Mouse (Mus musculus) kidney, embryonic 16.5 days (tissue): ENCODE results near the gene Brk1. TPM values are rescaled to one million over a fixed set of nuclear protein-coding genes. Genes with fewer than 3 reads are reported as not detected.
A peak's percentile ranks its signal among the peaks of the same experiment; 100 is the strongest.

ENCODE experiments used
- ATAC-seq: fragments of 200-750 bp; cut with Nextera tagmentation; 2 replicates; pipeline ENCODE4 v1.8.0; 2017; ENCODE audit warnings: moderate TSS enrichment; ENCODE audit not compliant: low FRiP score, low TSS enrichment
- H3K27ac ChIP-seq: fragments of 300-500 bp; sonication (generic); 2 replicates; pipeline ENCODE4 v1.5.1; 2014; ENCODE audit warnings: low read length
- H3K27me3 ChIP-seq: fragments of 300-500 bp; sonication (generic); 2 replicates; pipeline ENCODE4 v1.6.1; 2014; ENCODE audit warnings: low read length, control low read depth, mixed read lengths; ENCODE audit not compliant: insufficient read depth
- H3K36me3 ChIP-seq: fragments of 300-500 bp; sonication (generic); 2 replicates; pipeline ENCODE4 v1.6.1; 2014; ENCODE audit warnings: low read length, control low read depth, mixed read lengths; ENCODE audit not compliant: insufficient read depth
- H3K4me1 ChIP-seq: fragments of 300-500 bp; sonication (generic); 2 replicates; pipeline ENCODE4 v1.6.1; 2014; ENCODE audit warnings: low read length, control low read depth, mixed read lengths; ENCODE audit not compliant: insufficient read depth
- H3K4me2 ChIP-seq: fragments of 300-500 bp; sonication (generic); replicated peaks from 2 replicates; pipeline ENCODE4 v1.6.1; 2014; ENCODE audit warnings: low read depth, low read length
- H3K4me3 ChIP-seq: fragments of 300-500 bp; sonication (generic); 2 replicates; pipeline ENCODE4 v1.5.1; 2014; ENCODE audit warnings: mild to moderate bottlenecking, low read length
- H3K9ac ChIP-seq: fragments of 300-500 bp; sonication (generic); replicated peaks from 2 replicates; pipeline ENCODE4 v1.6.1; 2014; ENCODE audit warnings: low read length
- H3K9me3 ChIP-seq: fragments of 300-500 bp; sonication (generic); 2 replicates; pipeline ENCODE4 v1.6.1; 2016; ENCODE audit warnings: low read length, control low read depth
- WGBS: fragments of 180-500 bp; shearing (Covaris S2); extraction: QIAGEN DNeasy Blood & Tissue Kit; methylation state at CpG from one replicate; pipeline ENCODE4 v1.1.7; 2014; 5-methylcytosine and 5-hydroxymethylcytosine counted together
- polyA plus RNA-seq: library from polyadenylated mRNA; unstranded; fragments of >200 nt; fragmentation: Nextera tagmentation; extraction: Ambion mirVana; gene quantifications from 2 replicates; pipeline ENCODE4 v1.2.1, GENCODE M21; 2015

The Brk1 gene
- polyA plus RNA-seq, 1 experiment from 2014 or later: 224 TPM

DNA sequence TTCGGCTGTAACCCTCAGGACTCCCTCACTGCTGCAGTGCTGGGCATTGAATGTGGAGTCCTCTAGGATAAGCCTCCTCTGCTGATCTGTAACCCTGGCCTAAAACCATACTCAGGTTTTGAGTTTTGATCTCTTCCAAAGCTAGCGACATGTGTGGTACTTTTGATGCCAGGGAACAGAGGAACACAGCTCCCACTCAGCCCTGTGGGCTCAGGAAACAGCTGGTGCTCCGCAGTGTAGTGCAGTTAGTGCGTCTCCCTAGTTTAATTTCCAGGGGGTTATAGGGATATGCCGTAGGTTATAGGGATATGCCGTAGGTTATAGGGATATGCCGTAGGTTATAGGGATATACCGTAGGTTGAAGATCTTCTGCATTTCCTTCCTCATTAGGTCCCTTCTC, 10.4 kb downstream of the Brk1 start:
- no peaks in the 10 kb centered on the region for H3K4me1 ChIP-seq
- no peak for ATAC-seq
- 97% methylated on average over 8 of the region's 8 CpGs for WGBS

DNA sequence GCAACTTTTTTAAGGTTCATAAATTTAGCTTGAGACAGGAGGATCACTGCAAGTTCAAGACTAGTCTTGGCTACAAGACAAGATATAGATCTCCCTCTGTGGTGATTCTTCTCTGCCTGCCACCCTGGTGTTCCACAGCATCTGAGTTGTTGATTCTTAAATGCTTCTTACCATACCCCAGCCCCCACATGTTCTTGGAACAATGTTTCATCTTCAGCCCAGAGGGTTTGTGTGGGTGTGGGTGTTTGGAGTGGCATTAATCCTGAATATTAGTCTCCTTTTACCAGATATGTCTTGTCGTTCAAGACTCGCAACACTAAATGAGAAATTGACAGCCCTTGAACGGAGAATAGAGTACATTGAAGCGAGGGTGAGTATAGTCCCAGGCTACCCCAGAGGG, 10.9 kb downstream of the Brk1 start:
- H3K36me3 ChIP-seq: peaks cover 55% of the 10 kb centered on the region
- WGBS: 91% methylated on average over 4 of the region's 4 CpGs

More for the DNA sequence above, 10.4 kb downstream of the Brk1 start:
- Histone ChIP-seq H3K9ac (no peak overlapping the region), H3K4me2 (no peak overlapping the region), H3K4me3 (no peak overlapping the region), H3K9me3 (no peaks in the 10 kb centered on the region), H3K27me3 (no peaks in the 10 kb centered on the region), H3K27ac (no peak overlapping the region), H3K36me3 (peaks cover 58% of the 10 kb centered on the region)

DNA sequence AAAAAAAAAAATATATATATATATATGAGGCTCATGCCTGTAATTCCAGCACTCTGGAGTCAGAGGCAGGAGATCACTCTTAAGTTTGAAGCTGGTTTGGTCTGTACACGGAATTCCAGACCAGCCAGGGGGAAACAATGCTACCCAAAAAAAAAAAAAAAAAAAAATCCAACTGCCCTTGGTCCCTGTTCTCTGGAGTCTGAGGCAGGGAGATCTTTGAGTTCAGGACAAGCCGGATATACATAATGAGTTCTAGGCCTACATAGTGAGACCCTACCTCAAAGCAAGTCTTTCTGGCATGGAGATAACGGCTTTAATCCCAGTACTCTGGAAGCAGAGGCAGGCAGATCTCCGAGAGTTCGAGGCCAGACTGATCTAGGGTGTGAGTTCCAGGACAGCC, 18.8 kb downstream of the Brk1 start:
- peak; percentile 10; the same call in 1 of the 2 replicates for ATAC-seq
- H3K4me2 ChIP-seq: peak overlapping the region; percentile 82
- peak overlapping the region; percentile 89 for H3K9ac ChIP-seq
- H3K4me1 ChIP-seq: peaks cover 12% of the 10 kb centered on the region
- no peaks in the 10 kb centered on the region for H3K9me3 ChIP-seq
- WGBS: 68% methylated on average over 5 of the region's 5 CpGs
- peaks cover 12% of the 10 kb centered on the region for H3K36me3 ChIP-seq
- no peaks in the 10 kb centered on the region for H3K27me3 ChIP-seq
- H3K27ac ChIP-seq: peak overlapping the region; percentile 59; the same call in 1 of the 2 replicates
- peak overlapping the region; percentile 85 for H3K4me3 ChIP-seq

More for the DNA sequence above, 10.9 kb downstream of the Brk1 start:
- Histone ChIP-seq H3K9ac (no peak overlapping the region), H3K9me3 (no peaks in the 10 kb centered on the region), H3K27me3 (no peaks in the 10 kb centered on the region), H3K4me1 (no peaks in the 10 kb centered on the region), H3K27ac (no peak overlapping the region), H3K4me3 (no peak overlapping the region), H3K4me2 (no peak overlapping the region)
- ATAC-seq: no peak

DNA sequence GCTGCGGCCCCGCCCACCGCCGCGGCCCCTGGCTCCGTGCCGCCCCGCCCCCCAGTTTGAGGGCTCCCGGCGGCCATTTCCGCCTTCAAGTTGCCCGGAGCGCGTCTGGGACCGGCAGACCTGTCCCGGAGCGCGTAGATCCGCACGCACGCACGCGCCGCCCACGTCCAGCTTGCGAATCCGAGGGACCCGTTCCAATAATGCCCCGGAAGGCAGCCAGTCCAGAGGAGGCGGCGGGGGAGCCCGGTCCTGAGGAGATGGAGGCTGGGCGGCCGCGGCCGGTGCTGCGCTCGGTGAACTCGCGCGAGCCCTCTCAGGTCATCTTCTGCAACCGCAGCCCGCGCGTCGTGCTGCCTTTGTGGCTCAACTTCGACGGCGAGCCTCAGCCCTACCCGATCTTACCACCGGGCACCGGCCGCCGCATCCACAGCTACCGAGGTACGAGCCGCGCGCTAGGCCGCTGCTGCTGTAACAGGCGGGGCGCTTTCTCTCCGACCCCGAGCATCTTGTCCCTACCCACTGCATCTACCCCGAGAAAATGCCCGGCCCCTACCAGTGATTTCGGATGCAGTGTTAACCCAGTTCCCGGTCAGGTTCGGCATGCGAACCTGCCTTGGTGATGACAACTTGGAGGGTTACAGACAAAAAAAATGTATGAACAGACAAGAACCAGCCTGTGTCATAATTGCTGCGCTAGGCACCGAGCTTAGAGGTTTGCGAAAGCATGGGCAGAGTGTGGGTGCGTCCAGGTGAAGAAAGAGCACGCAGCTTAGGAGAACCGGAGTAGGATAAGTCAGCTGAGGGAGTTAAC, 19.6 kb downstream of the Brk1 start, which contains the start of gene Vhl:
Gene Vhl (plus strand): TSS at position 19 of the 811 bp plus-strand sequence.
- ATAC-seq: peak; percentile 85
- under 1% methylated on average over 66 of the region's 76 CpGs for WGBS
- H3K4me2 ChIP-seq: peak within 1 kb of the TSS; percentile 82
- H3K9me3 ChIP-seq: no peaks in the 10 kb centered on the region
- no peaks in the 10 kb centered on the region for H3K27me3 ChIP-seq
- peak within 1 kb of the TSS; percentile 89 for H3K9ac ChIP-seq
- H3K36me3 ChIP-seq: peaks cover 12% of the 10 kb centered on the region
- H3K27ac ChIP-seq: peak within 1 kb of the TSS; percentile 92
- peaks cover 12% of the 10 kb centered on the region for H3K4me1 ChIP-seq
- peak within 1 kb of the TSS; percentile 85 for H3K4me3 ChIP-seq

DNA sequence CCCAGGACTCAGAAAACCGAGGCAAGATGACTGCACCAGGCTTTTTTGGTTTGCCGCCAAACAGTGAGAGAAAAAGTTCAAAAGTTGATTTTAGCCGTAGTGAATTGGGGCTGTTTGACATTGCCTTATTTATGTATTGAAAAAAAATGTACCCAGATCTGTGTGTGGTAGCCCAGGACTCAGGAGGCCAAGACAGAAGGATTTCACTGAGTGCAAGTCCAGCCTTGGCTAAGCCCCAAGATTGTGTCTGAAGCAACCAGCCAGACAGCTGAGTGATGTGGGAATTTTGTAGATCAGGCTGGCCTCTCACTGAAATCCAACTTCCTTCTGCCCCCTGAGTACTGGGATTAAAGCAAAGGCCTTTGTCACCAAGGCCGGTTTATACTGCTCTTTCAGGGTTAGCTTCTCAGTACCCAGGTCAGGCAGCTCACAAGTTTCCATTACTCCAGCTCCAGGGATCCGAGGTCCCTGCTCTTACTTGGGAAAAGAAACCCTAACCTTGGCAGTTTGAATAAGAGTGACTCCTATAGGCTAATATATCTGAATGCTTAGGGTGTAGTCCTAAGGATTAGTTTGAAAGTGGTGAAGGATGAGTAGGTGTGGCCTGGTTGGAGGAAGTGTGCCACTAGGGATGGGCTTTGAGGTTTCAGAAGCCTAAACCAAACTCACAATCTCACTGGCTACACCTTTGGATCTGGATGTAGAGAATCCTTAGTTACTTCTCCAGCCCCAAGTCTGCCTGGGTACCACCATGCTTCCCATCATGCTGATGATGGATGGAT, 20.6 kb downstream of the Brk1 start:
- peaks cover 12% of the 10 kb centered on the region for H3K4me1 ChIP-seq
- 32% methylated on average over 5 of the region's 5 CpGs for WGBS
- H3K9ac ChIP-seq: peak overlapping the region; percentile 89
- ATAC-seq: no peak
- H3K27ac ChIP-seq: no peak overlapping the region
- H3K36me3 ChIP-seq: peaks cover 18% of the 10 kb centered on the region
- H3K9me3 ChIP-seq: no peaks in the 10 kb centered on the region
- H3K4me3 ChIP-seq: peak overlapping the region; percentile 85
- no peaks in the 10 kb centered on the region for H3K27me3 ChIP-seq
- peak overlapping the region; percentile 82 for H3K4me2 ChIP-seq

DNA sequence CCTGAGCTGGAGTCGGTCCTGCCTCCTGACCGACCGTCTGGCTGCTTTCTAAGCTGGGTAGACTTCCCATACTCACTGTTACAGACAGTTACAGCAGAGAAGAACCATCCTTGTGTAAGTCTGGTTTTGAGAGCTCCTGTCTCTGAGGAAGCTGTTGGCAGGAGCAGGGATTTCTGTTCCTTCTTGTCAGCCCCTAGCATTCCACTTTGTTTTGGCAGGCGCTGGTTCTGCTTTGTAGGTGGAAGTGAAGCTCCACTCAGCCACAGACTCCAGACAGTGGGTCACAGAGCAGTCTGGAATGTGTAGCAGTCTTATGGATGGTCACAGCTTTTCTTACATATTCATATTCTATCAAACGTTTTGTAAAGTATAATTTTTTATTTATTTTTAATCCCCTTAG, 25.8 kb downstream of the Brk1 start:
- Histone ChIP-seq H3K27me3 (no peaks in the 10 kb centered on the region), H3K9me3 (no peaks in the 10 kb centered on the region), H3K27ac (no peak overlapping the region), H3K4me3 (no peak overlapping the region), H3K4me2 (no peak overlapping the region), H3K4me1 (peaks cover 2% of the 10 kb centered on the region), H3K9ac (no peak overlapping the region), H3K36me3 (peaks cover 25% of the 10 kb centered on the region)
- WGBS: 88% methylated on average over 5 of the region's 5 CpGs
- no peak for ATAC-seq

DNA sequence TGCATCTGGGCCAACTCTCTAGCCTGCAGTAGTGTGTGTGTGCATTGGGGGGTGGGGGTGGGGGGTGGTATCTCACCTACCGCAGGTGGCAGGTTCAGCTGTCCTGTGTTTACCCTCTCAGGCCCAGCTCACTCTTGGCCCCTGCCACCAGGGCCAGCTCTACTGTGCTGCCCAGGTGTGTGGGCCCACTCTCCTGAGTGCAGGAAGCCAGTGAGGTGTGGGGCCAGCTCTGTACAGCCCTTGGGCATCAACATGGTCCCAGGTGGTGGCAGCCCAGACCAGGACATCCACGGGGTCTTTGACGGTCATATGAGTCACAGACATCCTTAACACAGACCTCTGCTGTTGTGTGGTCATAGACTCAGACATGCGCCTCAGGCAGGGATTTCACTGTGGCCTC, 28.3 kb downstream of the Brk1 start:
- no peak overlapping the region for H3K27ac ChIP-seq
- no peak overlapping the region for H3K9ac ChIP-seq
- no peak overlapping the region for H3K4me3 ChIP-seq
- ATAC-seq: 0 out of 2 replicates have a peak, but pooled peaks have one; percentile 32
- WGBS: 88% methylated on average over 4 of the region's 4 CpGs
- no peaks in the 10 kb centered on the region for H3K4me1 ChIP-seq
- H3K27me3 ChIP-seq: no peaks in the 10 kb centered on the region
- H3K36me3 ChIP-seq: peaks cover 19% of the 10 kb centered on the region
- H3K9me3 ChIP-seq: no peaks in the 10 kb centered on the region
- no peak overlapping the region for H3K4me2 ChIP-seq

DNA sequence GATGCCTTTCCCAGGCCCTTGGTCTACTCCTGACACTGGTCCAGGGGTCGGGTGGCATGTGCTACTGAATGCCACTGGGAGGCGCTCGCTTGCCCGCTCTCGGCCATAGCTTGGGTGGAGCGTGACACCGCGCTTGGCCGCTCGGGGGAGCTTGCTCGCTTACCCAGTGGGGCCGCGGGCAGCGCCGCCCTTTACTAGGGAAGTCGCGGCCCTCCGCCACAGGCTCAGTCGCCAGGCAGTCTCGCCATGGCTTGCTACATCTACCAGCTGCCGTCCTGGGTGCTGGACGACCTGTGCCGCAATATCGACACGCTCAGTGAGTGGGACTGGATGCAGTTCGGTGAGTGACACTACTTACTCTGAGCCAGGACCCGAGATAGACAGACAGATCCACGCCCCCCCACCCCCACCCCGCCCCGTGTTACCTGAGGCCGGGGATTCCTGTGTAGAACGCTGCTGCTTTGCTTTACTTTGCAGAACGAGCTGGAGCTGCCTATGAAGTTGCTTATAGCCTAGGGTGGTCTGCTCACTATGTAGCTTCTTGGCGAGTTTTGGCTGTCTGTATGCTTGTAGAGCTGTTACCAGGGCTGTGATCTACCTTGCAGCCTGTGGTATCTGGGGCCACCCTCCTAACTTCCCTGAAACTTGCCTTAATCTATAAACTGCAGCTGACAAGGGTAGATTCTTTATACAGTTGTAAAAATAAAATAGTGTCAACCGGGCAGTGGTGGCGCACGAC, 33.9 kb downstream of the Brk1 start, which contains the start of gene Irak2:
Gene Irak2 (plus strand): TSS at position 166 of the 739 bp plus-strand sequence.
- H3K36me3 ChIP-seq: no peaks in the 10 kb centered on the region
- H3K4me3 ChIP-seq: peak within 1 kb of the TSS; percentile 56
- H3K27ac ChIP-seq: 0 out of 2 replicates have a peak within 1 kb of the TSS, but pooled peaks have one; percentile 38
- H3K4me2 ChIP-seq: peak within 1 kb of the TSS; percentile 75
- H3K9me3 ChIP-seq: no peaks in the 10 kb centered on the region
- H3K4me1 ChIP-seq: no peaks in the 10 kb centered on the region
- whole genome bisulfite sequencing: 7% methylated on average over 37 of the region's 37 CpGs
- peak; percentile 95 for ATAC-seq
- peak within 1 kb of the TSS; percentile 73 for H3K9ac ChIP-seq
- H3K27me3 ChIP-seq: no peaks in the 10 kb centered on the region

DNA sequence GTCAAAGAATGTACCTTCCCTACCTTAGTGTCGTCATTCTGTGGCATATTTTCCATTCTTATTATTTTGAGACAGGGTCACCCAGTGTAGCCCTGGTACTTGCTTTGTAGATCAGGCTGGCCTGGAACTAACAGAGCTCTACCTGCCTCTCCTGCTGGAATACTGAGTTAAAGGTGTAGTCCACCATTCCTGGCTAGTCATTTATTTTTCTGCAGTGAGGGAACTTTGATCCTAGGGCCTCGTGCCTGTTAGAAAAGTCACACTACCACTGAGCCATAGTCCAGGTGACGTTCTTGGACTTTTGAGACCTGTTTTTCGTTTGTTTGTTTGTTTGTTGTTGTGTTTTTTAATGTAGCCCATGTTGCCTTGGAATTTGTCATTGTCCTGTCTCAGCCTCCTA, 34.6 kb downstream of the Brk1 start:
- Histone ChIP-seq H3K4me3 (no peak overlapping the region), H3K4me1 (no peaks in the 10 kb centered on the region; the same call in 1 of the 2 replicates), H3K9me3 (no peaks in the 10 kb centered on the region), H3K27me3 (no peaks in the 10 kb centered on the region), H3K27ac (no peak overlapping the region), H3K4me2 (0 out of 2 replicates have a peak overlapping the region, but pooled peaks have one; percentile 8), H3K9ac (no peak overlapping the region), H3K36me3 (no peaks in the 10 kb centered on the region)
- no peak for ATAC-seq
- WGBS: 80% methylated on average over 4 of the region's 4 CpGs
